In the genomic region with DNA sequence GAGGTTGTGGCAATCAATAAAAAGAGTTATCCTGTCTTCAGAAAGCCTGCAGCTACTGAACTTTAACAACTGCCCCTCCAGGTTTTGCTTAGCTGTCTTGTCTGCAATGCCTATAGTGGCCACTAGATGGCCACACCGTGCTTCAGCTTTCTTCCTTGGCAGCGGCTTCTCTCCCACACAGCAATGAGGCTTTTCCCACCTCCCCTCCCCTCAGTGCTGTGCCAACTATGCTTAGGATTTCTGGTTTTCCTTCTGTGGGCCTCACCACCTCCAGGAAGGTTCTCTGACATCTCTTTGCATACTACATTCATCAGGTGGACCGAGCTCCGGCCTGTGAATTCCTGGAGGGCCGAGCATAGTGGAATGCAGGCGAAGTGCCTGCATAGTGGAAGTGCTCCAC, we compare ENCODE assay signal across 7 mouse cellular contexts. TPM values are rescaled to one million over a fixed set of nuclear protein-coding genes. Genes with fewer than 3 reads are reported as not detected.
DNase-seq lines count a peak whose midpoint lies in the region; ATAC-seq and TF ChIP-seq lines count a peak whose summit lies in the region.

No protein-coding gene starts in this region.

- TF ChIP-seq POLR2A in MEL (IDR thresholded peaks at IDR 0.05; ENCODE audit: control insufficient read depth in 1 of 2, insufficient read depth in 1 of 2, low read depth in 1 of 2, low read length in 2 of 2, poor library complexity in 1 of 2): no peak
- no peak for TF ChIP-seq POLR2A in bone marrow macrophage, adult 2 months (IDR thresholded peaks at IDR 0.05; ENCODE audit: borderline replicate concordance, low read depth, low read length)

- peak; percentile 79 for DNase-seq in MEL (ENCODE audit: low read depth, low spot score)
- peak; percentile 41 to 63 for DNase-seq in heart, postnatal 36 days
- peak; percentile 27 to 81 for DNase-seq in layer of hippocampus, adult 18-20 months (ENCODE audit: low spot score in 2 of 2)
- DNase-seq in retina, postnatal 1 day: peak; percentile 81

- 31% methylated on average over 6 of the region's 6 CpGs for WGBS in lung, embryonic 16.5 days

- TF ChIP-seq EP300 in MEL (IDR thresholded peaks at IDR 0.05; ENCODE audit: low read depth in 1 of 2, low read length in 2 of 2): no peak

- peak overlapping the region; percentile 48; the same call in 1 of the 2 replicates for H3K4me2 ChIP-seq in lung, embryonic 16.5 days (ENCODE audit: low read depth, low read length)

- peak; percentile 87 for TF ChIP-seq RAD21 in MEL (IDR thresholded peaks at IDR 0.05; ENCODE audit: low read depth, low read length)

- no peaks in the 10 kb centered on the region for H3K79me2 ChIP-seq in MEL (ENCODE audit: control insufficient read depth, insufficient read depth, low read length, poor library complexity)

- H3K4me3 ChIP-seq in MEL (ENCODE audit: control insufficient read depth in 1 of 2, insufficient read depth in 1 of 2, low read depth in 2 of 2, low read length in 2 of 2): no peak overlapping the region
- no peak overlapping the region for H3K4me3 ChIP-seq in bone marrow macrophage, adult 2 months (ENCODE audit: insufficient read depth, low read length)
- H3K4me3 ChIP-seq in lung, embryonic 16.5 days (ENCODE audit: low read length): no peak overlapping the region

- intact Hi-C loops in heart, postnatal 36 days (cut with DNase I): loop anchor here (2.0 kb wide), 1 partner anchor 609 kb away; no protein-coding TSS in a partner anchor

- no peak overlapping the region for H3K9ac ChIP-seq in MEL (ENCODE audit: control insufficient read depth, low read depth, low read length, poor library complexity, severe bottlenecking)
- H3K9ac ChIP-seq in lung, embryonic 16.5 days (ENCODE audit: low read length): peak overlapping the region; percentile 35; the same call in 1 of the 2 replicates

- H3K36me3 ChIP-seq in MEL (ENCODE audit: control insufficient read depth in 1 of 2, insufficient read depth in 2 of 2, low read length in 2 of 2): peaks cover 0 to 2% of the 10 kb centered on the region in 2 experiments; a peak in 2 of 4 replicates
- H3K36me3 ChIP-seq in lung, embryonic 16.5 days (ENCODE audit: control insufficient read depth, insufficient read depth, low read length): no peaks in the 10 kb centered on the region

- H3K4me1 ChIP-seq in MEL (ENCODE audit: control insufficient read depth in 1 of 2, insufficient read depth in 2 of 2, low read length in 2 of 2): peaks cover 3 to 17% of the 10 kb centered on the region in 2 experiments; a peak in 3 of 4 replicates
- H3K4me1 ChIP-seq in bone marrow macrophage, adult 2 months (ENCODE audit: control insufficient read depth, insufficient read depth, low read length): peaks cover 13% of the 10 kb centered on the region
- peaks cover 5% of the 10 kb centered on the region for H3K4me1 ChIP-seq in lung, embryonic 16.5 days (replicated peaks; ENCODE audit: control insufficient read depth, insufficient read depth, low read length)

- no peaks in the 10 kb centered on the region for H3K27me3 ChIP-seq in MEL (ENCODE audit: control insufficient read depth in 1 of 2, insufficient read depth in 2 of 2, low read length in 2 of 2)
- H3K27me3 ChIP-seq in lung, embryonic 16.5 days (ENCODE audit: control insufficient read depth, insufficient read depth, low read depth, low read length): no peaks in the 10 kb centered on the region; the same call in 1 of the 2 replicates

- ATAC-seq in erythroblast, adult 5-6 weeks (replicated peaks; ENCODE audit: low FRiP score, poor library complexity, severe bottlenecking): peak; percentile 67
- 0 out of 2 replicates have a peak, but pooled peaks have one; percentile 29 for ATAC-seq in lung, embryonic 16.5 days (ENCODE audit: low read depth)

- H3K27ac ChIP-seq in MEL (ENCODE audit: control insufficient read depth, low read depth, low read length): no peak overlapping the region
- H3K27ac ChIP-seq in bone marrow macrophage, adult 2 months (ENCODE audit: insufficient read depth, low read depth, low read length): no peak overlapping the region
- no peak overlapping the region for H3K27ac ChIP-seq in lung, embryonic 16.5 days (ENCODE audit: low read length)

- H3K9me3 ChIP-seq in MEL (replicated peaks; ENCODE audit: insufficient read depth, low read length): no peaks in the 10 kb centered on the region
- no peaks in the 10 kb centered on the region for H3K9me3 ChIP-seq in lung, embryonic 16.5 days (ENCODE audit: control insufficient read depth, low read length)

- TF ChIP-seq CTCF in MEL (IDR thresholded peaks at IDR 0.05 in 2 of 3, conservative IDR thresholded peaks at IDR 0.05 in 1 of 3; ENCODE audit: control insufficient read depth in 1 of 3, insufficient read depth in 1 of 3, low read depth in 2 of 3, low read length in 3 of 3, poor library complexity in 1 of 3, severe bottlenecking in 1 of 3): peak; percentile 90 to 98 (median 92)
- peak; percentile 90 for TF ChIP-seq CTCF in bone marrow macrophage, adult 2 months (IDR thresholded peaks at IDR 0.05; ENCODE audit: low read depth, low read length)

TF ChIP-seq in MEL, 35 proteins besides CTCF, POLR2A, EP300 and RAD21:
- TF ChIP-seq SMC3 (IDR thresholded peaks at IDR 0.05; ENCODE audit: low read depth, low read length) (peak; percentile 78), MAZ (IDR thresholded peaks at IDR 0.05; ENCODE audit: low read depth, low read length) (no peak), ZC3H11A (IDR thresholded peaks at IDR 0.05; ENCODE audit: low read depth, low read length) (peak; percentile 65), POLR2AphosphoS5 (IDR thresholded peaks at IDR 0.05; ENCODE audit: borderline replicate concordance, low read depth, low read length) (no peak)

RNA-seq across cellular contexts. Expression of a gene that starts 13.2 kb away (rescaled TPM):
- not detected in 2 replicates for total RNA-seq in MEL (2012; rRNA removed)
- under 1 TPM in 1 of 2 experiments, not detected in 1; 0.14 TPM for polyA plus RNA-seq in MEL (2012; ENCODE audit: insufficient read depth in 1 of 2, insufficient read length in 2 of 2, low read depth in 1 of 2, low replicate concordance in 2 of 2, missing spikeins in 1 of 2)
- 1.5 and 2.0 TPM in 2 replicates for polyA plus RNA-seq in bone marrow macrophage, adult 2 months (2012; ENCODE audit: insufficient read depth, insufficient read length, missing spikeins)
- total RNA-seq in erythroblast, adult 5-6 weeks (2015; ENCODE audit: low replicate concordance): 377 and 402 TPM in 2 replicates
- total RNA-seq in erythroblast, adult 5-6 weeks (2017; ENCODE audit: low replicate concordance): 332 and 366 TPM in 2 replicates
- not detected for total RNA-seq in heart, postnatal 36 days (2021)
- under 1 TPM; 0.41 to 0.67 TPM for total RNA-seq in layer of hippocampus, adult 18-20 months (2021)
- polyA plus RNA-seq in lung, embryonic 16.5 days (2015; fragmentation: Nextera tagmentation; extraction: Ambion mirVana): 33.8 and 37.9 TPM in 2 replicates

RNA-seq across cellular contexts. Expression of a gene that starts 32.4 kb away (rescaled TPM):
- total RNA-seq in MEL (2012; rRNA removed): 0.04 and 0.07 TPM in 2 replicates
- under 1 TPM in 1 of 2 experiments, not detected in 1; 0.47 TPM for polyA plus RNA-seq in MEL (2012; ENCODE audit: insufficient read depth in 1 of 2, insufficient read length in 2 of 2, low read depth in 1 of 2, low replicate concordance in 2 of 2, missing spikeins in 1 of 2)
- not detected in 2 replicates for polyA plus RNA-seq in bone marrow macrophage, adult 2 months (2012; ENCODE audit: insufficient read depth, insufficient read length, missing spikeins)
- total RNA-seq in erythroblast, adult 5-6 weeks (2015; ENCODE audit: low replicate concordance): not detected in 2 replicates
- total RNA-seq in erythroblast, adult 5-6 weeks (2017; ENCODE audit: low replicate concordance): not detected in 2 replicates
- not detected for total RNA-seq in heart, postnatal 36 days (2021)
- total RNA-seq in layer of hippocampus, adult 18-20 months (2021): 1 to 10 TPM; 6.7 to 7.5 TPM
- polyA plus RNA-seq in lung, embryonic 16.5 days (2015; fragmentation: Nextera tagmentation; extraction: Ambion mirVana): not detected in 2 replicates

RNA-seq across cellular contexts. Expression of a gene that starts 45.5 kb away (rescaled TPM):
- 21.2 and 34.9 TPM in 2 replicates for total RNA-seq in MEL (2012; rRNA removed)
- 10 to 100 TPM in 1 of 2 experiments, not detected in 1; 48.9 TPM for polyA plus RNA-seq in MEL (2012; ENCODE audit: insufficient read depth in 1 of 2, insufficient read length in 2 of 2, low read depth in 1 of 2, low replicate concordance in 2 of 2, missing spikeins in 1 of 2)
- 4.1 and 4.4 TPM in 2 replicates for polyA plus RNA-seq in bone marrow macrophage, adult 2 months (2012; ENCODE audit: insufficient read depth, insufficient read length, missing spikeins)
- total RNA-seq in erythroblast, adult 5-6 weeks (2015; ENCODE audit: low replicate concordance): 75.1 and 94.0 TPM in 2 replicates
- 92.9 and 102 TPM in 2 replicates for total RNA-seq in erythroblast, adult 5-6 weeks (2017; ENCODE audit: low replicate concordance)
- 1 to 10 TPM; 4.0 to 4.3 TPM for total RNA-seq in heart, postnatal 36 days (2021)
- 1 to 10 TPM in 1 of 2 experiments, under 1 TPM in 1; 0.84 to 1.3 TPM for total RNA-seq in layer of hippocampus, adult 18-20 months (2021)
- polyA plus RNA-seq in lung, embryonic 16.5 days (2015; fragmentation: Nextera tagmentation; extraction: Ambion mirVana): 1.6 and 1.7 TPM in 2 replicates

Comparison
In these comparisons a context has a peak if more than half of its experiments do, and no peak if none do; other contexts are left out.
1. RNA of a gene that starts 13.2 kb away (total RNA-seq): 332 to 402 TPM in erythroblast, adult 5-6 weeks; 0.41 to 0.67 TPM in layer of hippocampus, adult 18-20 months, not detected in heart, postnatal 36 days and not detected in MEL; every median in the first group is over 100 times any median in the second.
2. Peak in every context shown above with its lines, with median percentiles within 50 percentile points of each other: DNase-seq.